Mouse (Mus musculus) lung, postnatal 0 days (tissue): Measurements from ENCODE around the gene Kif2c.

Source experiments
- CTCF ChIP-seq: IDR thresholded peaks from 2 replicates; pipeline ENCODE4 v1.5.1; 2016; ENCODE audit warnings: antibody characterized with exemption, mild to moderate bottlenecking
- EP300 ChIP-seq: IDR thresholded peaks from 2 replicates; pipeline ENCODE4 v1.6.1; 2016; ENCODE audit warnings: antibody characterized with exemption, mild to moderate bottlenecking, control low read depth

DNA sequence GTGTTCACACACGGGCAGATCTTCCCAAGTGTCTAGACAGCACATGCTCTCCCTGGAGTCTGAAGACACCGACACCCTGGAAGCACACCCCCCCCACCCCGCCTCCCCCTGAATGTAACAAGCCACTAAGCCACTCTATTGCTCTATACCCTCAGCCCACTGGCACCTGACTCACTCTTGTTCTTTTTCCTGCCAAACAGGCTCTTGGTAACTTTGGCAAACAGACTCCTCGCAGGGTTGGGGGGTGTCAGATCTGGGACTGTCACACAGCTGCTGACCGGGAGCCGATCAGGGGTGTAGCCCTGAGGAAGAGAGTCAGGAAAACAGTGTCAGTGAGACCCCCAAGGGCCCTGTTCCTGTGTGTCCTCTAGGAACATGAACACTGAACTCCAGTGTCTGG lies 51.2 kb downstream of the Kif2c start:
- no peak for TF ChIP-seq CTCF
- no peak for TF ChIP-seq EP300
